Mouse (Mus musculus) hindbrain, embryonic 12.5 days (tissue): ENCODE measurements around the gene Thada. TPM values are rescaled to one million over a fixed set of nuclear protein-coding genes. Genes with fewer than 3 reads are reported as not detected.

Source experiments
- ATAC-seq: fragments of 200-750 bp; cut with Nextera tagmentation; 2 replicates; pipeline ENCODE4 v1.8.0; 2017; ENCODE audit warnings: moderate TSS enrichment; ENCODE audit not compliant: low FRiP score
- H3K27ac ChIP-seq: fragments of 300-500 bp; sonication (generic); 2 replicates; pipeline ENCODE4 v1.5.1; 2016; ENCODE audit warnings: mild to moderate bottlenecking
- H3K27me3 ChIP-seq: fragments of 300-500 bp; sonication (generic); 2 replicates; pipeline ENCODE4 v1.6.1; 2016; ENCODE audit warnings: mild to moderate bottlenecking
- H3K36me3 ChIP-seq: fragments of 300-500 bp; sonication (generic); 2 replicates; pipeline ENCODE4 v1.6.1; 2016; ENCODE audit warnings: mild to moderate bottlenecking
- H3K4me1 ChIP-seq: fragments of 300-500 bp; sonication (generic); 2 replicates; pipeline ENCODE4 v1.6.1; 2016
- H3K4me2 ChIP-seq: fragments of 300-500 bp; sonication (generic); replicated peaks from 2 replicates; pipeline ENCODE4 v1.6.1; 2016; ENCODE audit warnings: mild to moderate bottlenecking
- H3K4me3 ChIP-seq: fragments of 300-500 bp; sonication (generic); 2 replicates; pipeline ENCODE4 v1.5.1; 2016; ENCODE audit warnings: mild to moderate bottlenecking
- H3K9ac ChIP-seq: fragments of 300-500 bp; sonication (generic); 2 replicates; pipeline ENCODE4 v1.6.1; 2016; ENCODE audit warnings: mild to moderate bottlenecking, moderate library complexity
- H3K9me3 ChIP-seq: fragments of 300-500 bp; sonication (generic); replicated peaks from 2 replicates; pipeline ENCODE4 v1.6.1; 2016; ENCODE audit warnings: mild to moderate bottlenecking
- WGBS: fragments of 180-500 bp; shearing (Covaris S2); methylation state at CpG from one replicate; pipeline ENCODE4 v1.1.7; 2016; 5-methylcytosine and 5-hydroxymethylcytosine counted together
- polyA plus RNA-seq: library from polyadenylated mRNA; unstranded; fragments of >200 nt; fragmentation: Nextera tagmentation; extraction: Ambion mirVana; gene quantifications from 2 replicates; pipeline ENCODE4 v1.2.1, GENCODE M21; 2016

Thada gene
- polyA plus RNA-seq = 9.9 TPM in 2 replicates

- Histone ChIP-seq H3K4me3 (peak within 1 kb of the TSS; percentile 87), H3K9ac (peak within 1 kb of the TSS; percentile 86), H3K36me3 (peaks cover 7% of the 10 kb centered on the region; the same call in 1 of the 2 replicates), H3K4me1 (peaks cover 14% of the 10 kb centered on the region), H3K27me3 (no peaks in the 10 kb centered on the region), H3K4me2 (peak within 1 kb of the TSS; percentile 88), H3K9me3 (no peaks in the 10 kb centered on the region), H3K27ac (peak within 1 kb of the TSS; percentile 86)
- ATAC-seq = peak; percentile 97
- WGBS = under 1% methylated on average over 67 of the region's 67 CpGs
Observed at GRCm38 (mm10) chr17:84465753-84466608, at the start of gene Thada. Thada (minus strand) TSS chr17:84466205.

GRCm38 (mm10) chr17:84512516-84513085, 46.6 kb upstream of the Thada start:
- 0 out of 2 replicates have a peak, but pooled peaks have one; percentile 17 for ATAC-seq
- H3K27ac ChIP-seq = no peak overlapping the region
- WGBS = 34% methylated on average over 4 of the region's 4 CpGs

GRCm38 (mm10) chr17:84511682-84512515, 45.9 kb upstream of the Thada start, which contains the start of gene Plekhh2:
Plekhh2 (plus strand) TSS chr17:84511895.
- Histone ChIP-seq H3K9me3 (no peaks in the 10 kb centered on the region), H3K4me1 (peaks cover 25% of the 10 kb centered on the region), H3K4me3 (peak within 1 kb of the TSS; percentile 57), H3K27me3 (peaks cover 7% of the 10 kb centered on the region; the same call in 1 of the 2 replicates), H3K4me2 (peak within 1 kb of the TSS; percentile 97), H3K36me3 (no peaks in the 10 kb centered on the region), H3K27ac (no peak within 1 kb of the TSS), H3K9ac (peak within 1 kb of the TSS; percentile 72)
- ATAC-seq = peak; percentile 85
- under 1% methylated on average over 78 of the region's 79 CpGs for WGBS

More at GRCm38 (mm10) chr17:84512516-84513085, 46.6 kb upstream of the Thada start:
- H3K4me3 ChIP-seq = peak overlapping the region; percentile 57
- peak overlapping the region; percentile 72 for H3K9ac ChIP-seq
- H3K36me3 ChIP-seq = no peaks in the 10 kb centered on the region
- H3K27me3 ChIP-seq = peaks cover 7% of the 10 kb centered on the region; the same call in 1 of the 2 replicates
- H3K9me3 ChIP-seq = no peaks in the 10 kb centered on the region
- H3K4me1 ChIP-seq = peaks cover 25% of the 10 kb centered on the region
- H3K4me2 ChIP-seq = peak overlapping the region; percentile 97

- no peak overlapping the region for H3K27ac ChIP-seq
- 30% methylated on average over 11 of the region's 11 CpGs for WGBS
- H3K4me1 ChIP-seq = peaks cover 25% of the 10 kb centered on the region
- peaks cover 7% of the 10 kb centered on the region; the same call in 1 of the 2 replicates for H3K27me3 ChIP-seq
- no peaks in the 10 kb centered on the region for H3K36me3 ChIP-seq
- peak overlapping the region; percentile 57 for H3K4me3 ChIP-seq
- no peak for ATAC-seq
- H3K9me3 ChIP-seq = no peaks in the 10 kb centered on the region
- peak overlapping the region; percentile 97 for H3K4me2 ChIP-seq
- H3K9ac ChIP-seq = no peak overlapping the region
Observed at GRCm38 (mm10) chr17:84510961-84511639, 45.1 kb upstream of the Thada start.

- Histone ChIP-seq H3K27ac (no peak overlapping the region), H3K9ac (no peak overlapping the region), H3K4me2 (no peak overlapping the region), H3K4me1 (peaks cover 25% of the 10 kb centered on the region), H3K36me3 (no peaks in the 10 kb centered on the region), H3K9me3 (no peaks in the 10 kb centered on the region), H3K4me3 (no peak overlapping the region), H3K27me3 (peaks cover 7% of the 10 kb centered on the region; the same call in 1 of the 2 replicates)
- 56% methylated on average over 5 of the region's 5 CpGs for WGBS
- no peak for ATAC-seq
Observed at GRCm38 (mm10) chr17:84510355-84510754, 44.4 kb upstream of the Thada start.

GRCm38 (mm10) chr17:84509176-84509575, 43.2 kb upstream of the Thada start:
- Histone ChIP-seq H3K27me3 (peaks cover 7% of the 10 kb centered on the region; the same call in 1 of the 2 replicates), H3K4me3 (no peak overlapping the region), H3K9me3 (no peaks in the 10 kb centered on the region), H3K4me2 (no peak overlapping the region), H3K36me3 (no peaks in the 10 kb centered on the region), H3K4me1 (peaks cover 25% of the 10 kb centered on the region), H3K27ac (0 out of 2 replicates have a peak overlapping the region, but pooled peaks have one; percentile 23), H3K9ac (no peak overlapping the region)
- WGBS = 72% methylated on average over 4 of the region's 4 CpGs
- no peak for ATAC-seq

GRCm38 (mm10) chr17:84508736-84509135, 42.7 kb upstream of the Thada start:
- Histone ChIP-seq H3K4me3 (no peak overlapping the region), H3K9me3 (no peaks in the 10 kb centered on the region), H3K27me3 (peaks cover 7% of the 10 kb centered on the region; the same call in 1 of the 2 replicates), H3K36me3 (no peaks in the 10 kb centered on the region), H3K27ac (peak overlapping the region; percentile 23; the same call in 1 of the 2 replicates), H3K9ac (no peak overlapping the region), H3K4me2 (no peak overlapping the region), H3K4me1 (peaks cover 25% of the 10 kb centered on the region)
- ATAC-seq = peak; percentile 62
- 34% methylated on average over 3 of the region's 3 CpGs for WGBS

- WGBS = 80% methylated on average over 2 of the region's 2 CpGs
- no peaks in the 10 kb centered on the region for H3K9me3 ChIP-seq
Observed at GRCm38 (mm10) chr17:84505922-84506321, 39.9 kb upstream of the Thada start.

GRCm38 (mm10) chr17:84502341-84502740, 36.3 kb upstream of the Thada start:
- H3K4me1 ChIP-seq = no peaks in the 10 kb centered on the region
- H3K9me3 ChIP-seq = no peaks in the 10 kb centered on the region
- WGBS = 84% methylated on average over 3 of the region's 3 CpGs
- H3K36me3 ChIP-seq = no peaks in the 10 kb centered on the region
- H3K9ac ChIP-seq = no peak overlapping the region
- H3K27me3 ChIP-seq = no peaks in the 10 kb centered on the region
- no peak overlapping the region for H3K4me3 ChIP-seq
- ATAC-seq = no peak
- H3K27ac ChIP-seq = no peak overlapping the region
- H3K4me2 ChIP-seq = no peak overlapping the region

More at GRCm38 (mm10) chr17:84505922-84506321, 39.9 kb upstream of the Thada start:
- no peak for ATAC-seq
- no peak overlapping the region for H3K27ac ChIP-seq
- no peak overlapping the region for H3K4me2 ChIP-seq
- peaks cover 16% of the 10 kb centered on the region for H3K4me1 ChIP-seq
- H3K9ac ChIP-seq = no peak overlapping the region
- no peaks in the 10 kb centered on the region for H3K27me3 ChIP-seq
- H3K4me3 ChIP-seq = no peak overlapping the region
- H3K36me3 ChIP-seq = no peaks in the 10 kb centered on the region

- Histone ChIP-seq H3K27me3 (no peaks in the 10 kb centered on the region), H3K27ac (no peak overlapping the region), H3K9me3 (no peaks in the 10 kb centered on the region), H3K4me1 (no peaks in the 10 kb centered on the region), H3K9ac (no peak overlapping the region), H3K4me3 (no peak overlapping the region), H3K4me2 (no peak overlapping the region), H3K36me3 (no peaks in the 10 kb centered on the region)
- 45% methylated on average over 5 of the region's 5 CpGs for WGBS
- no peak for ATAC-seq
Observed at GRCm38 (mm10) chr17:84498639-84499038, 32.6 kb upstream of the Thada start.

- Histone ChIP-seq H3K4me2 (no peak overlapping the region), H3K27me3 (no peaks in the 10 kb centered on the region), H3K9me3 (no peaks in the 10 kb centered on the region), H3K9ac (no peak overlapping the region), H3K4me3 (no peak overlapping the region), H3K36me3 (no peaks in the 10 kb centered on the region), H3K27ac (no peak overlapping the region), H3K4me1 (no peaks in the 10 kb centered on the region)
- ATAC-seq = no peak
- WGBS = 78% methylated on average over 3 of the region's 3 CpGs
Observed at GRCm38 (mm10) chr17:84497972-84498604, 32.1 kb upstream of the Thada start.
